Mouse (Mus musculus) adrenal gland, postnatal 25 days (tissue): ENCODE data around the gene Atp2c1. TPM values are rescaled to one million over a fixed set of nuclear protein-coding genes. Genes with fewer than 3 reads are reported as not detected.

Experiments used
- DNase-seq: peaks from one replicate; pipeline ENCODE4 v3.0.0; 2021; ENCODE audit warnings: mixed read lengths
- total RNA-seq: library from RNA; stranded (reverse); gene quantifications from 2 replicates; pipeline ENCODE4 v1.2.3, GENCODE M21; 2021

Gene Atp2c1
- total RNA-seq, 1 experiment from 2014 or later: 71.8 TPM

- DNase-seq: no peak
Measured at GRCm38 (mm10) chr9:105366199-105366598, 160.9 kb downstream of the Atp2c1 start.

- DNase-seq: no peak
Measured at GRCm38 (mm10) chr9:105363520-105364231, 163.4 kb downstream of the Atp2c1 start.

- no peak for DNase-seq
Measured at GRCm38 (mm10) chr9:105362181-105362580, 164.9 kb downstream of the Atp2c1 start.

Other genes starting within 250 kb of the Atp2c1 start
- 13.4 and 13.6 TPM in 2 replicates for gene Aste1, start 131.9 kb downstream of the Atp2c1 start, total RNA-seq
- gene Nek11, start 131.8 kb downstream of the Atp2c1 start, total RNA-seq: not detected in 2 replicates
- gene Pik3r4, start 115.7 kb upstream of the Atp2c1 start, total RNA-seq: 41.1 and 42.0 TPM in 2 replicates